Mouse (Mus musculus) right cerebral cortex, adult 18-20 months (tissue): ENCODE results near the gene Scel.

ENCODE experiments used
- DNase-seq: peaks from one replicate; pipeline ENCODE4 v3.0.0; 2022; ENCODE audit warnings: mixed read lengths

Scel gene

DNA sequence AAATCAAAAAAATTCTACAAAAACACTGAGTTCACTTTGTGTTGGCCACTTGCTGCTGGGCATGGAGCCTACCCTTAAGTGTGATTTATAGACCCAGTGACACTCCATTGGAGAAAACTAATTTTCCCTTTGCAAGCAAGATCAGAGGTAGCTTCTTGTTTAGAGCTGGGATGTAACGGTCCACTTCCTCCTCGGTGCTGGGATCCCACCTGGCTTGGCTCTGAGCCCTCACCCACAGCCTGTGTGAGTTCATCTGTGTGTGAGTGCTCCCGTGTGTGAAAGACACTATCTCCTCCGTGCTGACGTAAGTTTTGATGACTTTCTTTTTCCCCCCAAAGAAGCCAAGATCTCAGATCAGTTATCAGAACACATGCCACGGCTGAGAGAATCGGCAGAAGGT, 62.7 kb downstream of the Scel start:
- DNase-seq: no peak

DNA sequence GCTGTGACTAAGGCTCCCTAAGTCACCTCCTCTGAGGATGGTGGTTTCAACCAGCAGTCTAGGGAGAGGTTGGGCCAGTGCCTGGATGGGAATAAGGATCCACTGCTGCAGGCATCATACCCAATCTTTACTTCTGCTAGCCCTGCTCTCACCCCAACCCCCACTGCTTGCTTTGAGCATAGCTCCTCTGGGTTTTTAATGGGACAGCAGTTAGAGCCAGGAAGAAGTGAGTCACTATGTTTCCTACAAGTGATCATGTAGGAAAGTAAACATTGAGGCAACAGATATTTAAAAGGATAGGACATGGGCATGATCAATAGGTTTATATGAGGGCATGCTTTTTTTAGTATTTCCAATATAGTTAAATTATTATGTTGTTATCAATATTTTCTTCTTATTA, 63.9 kb downstream of the Scel start:
- DNase-seq: no peak

DNA sequence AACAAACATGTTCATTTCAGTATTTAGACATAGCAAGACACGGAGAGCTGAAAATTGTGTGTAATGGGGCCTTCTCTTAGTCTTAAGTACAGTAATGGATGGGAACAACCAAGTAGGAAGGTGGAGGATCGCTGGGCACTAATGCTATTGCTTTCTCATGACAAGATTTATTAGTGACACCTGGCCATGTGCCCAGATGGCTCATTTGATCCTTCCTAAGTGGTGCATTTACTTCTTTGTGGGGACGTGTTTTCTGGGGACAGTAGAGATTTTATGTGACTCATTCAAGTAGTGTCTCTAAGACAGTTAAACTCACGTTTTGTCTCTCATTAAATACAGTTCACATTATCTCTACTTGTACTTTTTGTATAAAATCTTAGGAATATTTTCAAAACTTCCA, 73.5 kb downstream of the Scel start:
- no peak for DNase-seq

DNA sequence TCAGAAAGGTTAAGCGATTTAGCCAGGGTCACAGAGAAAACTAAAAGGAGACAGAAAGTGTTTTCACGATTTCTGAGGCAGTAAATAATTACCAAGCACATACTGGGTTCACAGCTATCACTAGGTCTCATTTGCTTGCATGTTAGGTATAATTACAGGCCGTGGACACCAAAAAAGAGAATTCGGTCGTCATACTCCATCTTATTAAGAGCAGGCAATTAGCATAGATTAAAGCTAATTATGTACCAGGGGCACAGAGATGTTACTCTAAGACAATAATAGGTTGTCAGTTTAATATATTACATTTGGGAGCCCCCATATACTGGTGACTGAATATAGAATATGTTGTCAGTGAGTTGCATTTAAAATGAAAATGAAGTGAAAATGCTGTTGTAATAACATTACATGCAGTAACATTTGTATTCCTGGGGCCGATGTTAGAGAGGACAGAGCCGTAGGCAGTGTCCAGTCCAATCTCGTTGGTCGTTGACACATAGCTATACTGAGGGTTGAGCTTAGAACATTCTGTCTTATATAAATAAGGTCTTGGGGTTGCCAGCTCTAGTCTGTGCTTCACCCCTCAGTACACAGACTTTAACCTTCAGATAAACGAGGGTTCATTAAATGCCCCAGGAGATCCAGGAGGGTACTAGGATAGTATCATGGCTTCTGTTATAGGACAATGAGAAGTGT, 74.2 kb downstream of the Scel start:
- DNase-seq: no peak

DNA sequence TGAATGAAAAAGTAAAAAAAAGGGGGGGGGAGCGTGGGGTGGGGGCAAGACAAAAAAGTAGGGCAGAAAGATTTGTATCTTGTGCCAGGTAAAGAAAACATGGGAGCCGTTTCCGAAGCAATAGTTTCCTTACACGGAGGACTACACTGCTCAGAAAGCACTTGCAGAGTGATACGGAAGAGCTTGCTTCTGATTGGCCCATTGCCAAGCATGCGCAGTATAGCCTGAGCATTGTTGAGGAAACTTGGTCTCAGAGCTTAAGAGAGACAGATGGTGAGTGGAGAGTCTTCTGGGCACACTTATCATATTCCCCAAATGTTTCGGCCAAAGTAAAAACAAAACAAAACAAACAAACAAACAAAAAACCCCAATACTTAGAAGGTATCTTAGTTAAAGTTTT, 76.7 kb downstream of the Scel start:
- peak; percentile 31 for DNase-seq

DNA sequence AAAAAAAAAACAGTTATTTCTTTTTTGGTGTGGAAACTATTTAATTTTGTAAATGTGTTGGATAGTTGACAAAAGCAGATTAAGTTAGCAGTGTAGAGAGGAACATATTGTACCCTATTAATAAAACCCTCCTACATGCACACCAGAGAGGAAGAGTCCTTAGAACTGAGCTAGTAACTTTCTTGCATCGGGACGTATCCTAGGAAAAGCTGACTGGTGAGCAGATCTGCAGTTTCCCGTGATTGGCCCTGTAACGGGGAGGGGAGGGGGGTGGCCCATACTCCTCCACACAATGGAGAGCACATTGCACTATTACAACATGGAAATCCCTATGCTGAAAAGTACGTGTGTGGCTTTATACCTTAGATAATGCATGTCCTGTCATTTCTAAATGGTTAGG, 82.7 kb downstream of the Scel start:
- no peak for DNase-seq

DNA sequence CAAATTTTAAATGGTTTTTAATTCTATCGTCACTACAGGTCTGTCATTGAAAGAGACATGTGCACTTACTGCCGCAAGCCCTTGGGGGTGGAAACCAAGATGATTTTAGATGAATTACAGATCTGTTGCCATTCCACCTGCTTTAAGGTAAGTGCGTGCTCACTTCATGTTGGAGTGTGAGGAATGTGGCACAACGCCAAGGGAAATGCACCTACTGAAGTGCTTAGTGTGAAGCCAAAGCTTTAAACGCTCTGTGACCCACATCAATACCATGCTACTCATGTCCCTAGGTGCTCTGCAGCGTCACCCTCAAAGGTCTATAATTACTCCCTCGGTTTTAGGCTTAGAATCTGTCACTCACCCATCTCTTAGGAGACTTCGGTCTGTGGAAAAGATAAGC, 94.9 kb downstream of the Scel start:
- no peak for DNase-seq

DNA sequence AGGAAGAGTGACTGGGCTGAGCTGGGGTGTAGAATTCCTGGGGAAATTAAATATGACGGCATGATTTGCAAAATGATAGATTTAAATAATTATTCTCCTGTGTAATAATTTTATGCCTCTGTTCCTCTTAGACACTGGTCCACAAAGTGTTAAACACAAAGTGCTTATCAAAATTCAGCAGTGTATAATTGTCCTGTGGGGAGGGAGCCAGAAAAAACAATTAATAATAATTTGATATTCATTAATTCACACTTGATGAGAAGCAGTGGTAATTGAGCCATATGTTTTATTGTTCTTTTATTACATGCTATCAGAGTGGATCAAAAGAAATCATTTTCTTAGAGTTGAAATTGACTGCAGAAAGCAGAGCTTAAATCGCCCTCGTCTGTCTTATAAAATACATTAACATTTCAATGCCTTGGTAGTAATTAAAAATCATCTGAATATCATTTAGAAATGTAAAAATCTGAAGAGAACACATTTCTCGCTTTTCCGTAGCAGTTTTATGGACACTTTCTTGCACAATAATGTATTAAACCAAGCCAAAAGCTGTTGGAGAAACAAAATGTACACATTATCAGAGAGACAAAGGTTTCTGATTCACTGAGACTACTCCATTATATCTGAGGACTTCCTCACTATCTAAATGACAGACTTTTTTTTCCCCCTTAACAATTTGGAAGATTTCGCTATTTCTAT, 100.6 kb downstream of the Scel start:
- DNase-seq: no peak

DNA sequence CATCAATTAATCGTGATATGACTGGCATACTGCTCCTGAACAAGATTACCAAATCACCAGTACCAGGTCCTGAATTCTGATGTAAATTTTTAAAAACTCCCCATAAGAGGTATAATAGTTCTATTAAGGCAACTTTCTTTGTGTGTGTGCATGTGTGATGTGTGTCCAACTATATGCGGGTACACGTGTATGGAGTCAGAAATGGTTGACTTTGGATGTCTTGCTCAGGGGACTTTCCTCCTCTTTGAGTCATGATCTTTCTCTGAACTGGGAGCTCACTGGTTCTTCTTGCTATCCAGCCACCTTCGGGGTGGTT, 101.1 kb downstream of the Scel start:
- no peak for DNase-seq

DNA sequence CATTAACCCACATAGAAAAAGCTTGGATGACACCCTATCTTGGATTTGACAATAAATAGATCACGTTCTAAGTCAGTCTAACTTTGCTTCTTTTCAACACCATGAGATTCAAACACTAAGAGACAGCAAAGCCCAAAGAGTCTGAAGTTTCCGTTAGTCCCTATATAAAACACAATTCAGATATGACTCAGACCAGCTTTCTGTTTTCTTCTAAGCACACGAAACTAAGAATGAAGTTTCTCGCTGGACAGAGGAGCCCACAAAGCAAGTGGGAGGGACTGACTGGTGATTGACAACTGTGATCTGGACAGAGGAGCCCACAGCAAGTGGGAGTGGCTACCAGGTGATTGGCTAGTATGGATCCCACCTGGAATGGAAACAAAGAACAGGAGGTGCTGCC, 106.6 kb downstream of the Scel start:
- DNase-seq: no peak

DNA sequence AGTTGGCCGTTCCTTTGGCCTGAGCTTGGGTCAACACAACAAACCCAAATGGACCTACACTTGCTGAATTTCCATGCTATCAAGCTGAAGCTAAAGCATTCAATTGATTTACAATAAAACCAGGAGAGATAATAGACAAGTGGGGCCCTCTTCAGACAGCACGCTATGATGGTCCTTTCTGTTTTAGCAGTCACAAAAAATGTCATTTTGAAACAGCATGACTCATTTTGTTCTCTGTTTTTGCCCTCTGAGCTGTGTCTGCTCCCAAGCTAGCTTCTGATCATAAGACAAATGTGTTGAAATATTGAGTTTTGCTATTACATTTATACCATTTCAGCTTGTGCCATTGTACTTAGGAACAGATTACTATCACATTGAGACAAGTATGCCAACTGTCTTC, 108.1 kb downstream of the Scel start:
- no peak for DNase-seq

DNA sequence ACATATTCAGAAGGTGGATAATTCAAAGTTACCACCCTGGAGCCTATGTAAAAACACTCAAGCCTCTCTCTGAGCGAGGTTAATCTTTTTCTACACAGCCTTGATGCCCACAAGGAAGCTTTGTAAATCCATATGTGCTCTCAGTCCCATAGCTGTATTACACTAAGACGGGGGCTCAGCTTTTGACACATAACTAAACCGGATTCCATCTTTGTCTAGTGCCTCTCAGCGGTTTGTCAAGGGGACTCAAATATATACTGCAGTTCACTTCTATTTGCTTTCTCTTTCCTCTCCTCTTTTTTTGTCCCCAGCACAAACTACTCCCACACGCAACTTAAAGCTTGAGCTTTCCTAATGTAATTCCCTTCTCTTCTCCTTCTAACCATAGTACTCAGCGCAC, 113.0 kb downstream of the Scel start:
- DNase-seq: no peak

DNA sequence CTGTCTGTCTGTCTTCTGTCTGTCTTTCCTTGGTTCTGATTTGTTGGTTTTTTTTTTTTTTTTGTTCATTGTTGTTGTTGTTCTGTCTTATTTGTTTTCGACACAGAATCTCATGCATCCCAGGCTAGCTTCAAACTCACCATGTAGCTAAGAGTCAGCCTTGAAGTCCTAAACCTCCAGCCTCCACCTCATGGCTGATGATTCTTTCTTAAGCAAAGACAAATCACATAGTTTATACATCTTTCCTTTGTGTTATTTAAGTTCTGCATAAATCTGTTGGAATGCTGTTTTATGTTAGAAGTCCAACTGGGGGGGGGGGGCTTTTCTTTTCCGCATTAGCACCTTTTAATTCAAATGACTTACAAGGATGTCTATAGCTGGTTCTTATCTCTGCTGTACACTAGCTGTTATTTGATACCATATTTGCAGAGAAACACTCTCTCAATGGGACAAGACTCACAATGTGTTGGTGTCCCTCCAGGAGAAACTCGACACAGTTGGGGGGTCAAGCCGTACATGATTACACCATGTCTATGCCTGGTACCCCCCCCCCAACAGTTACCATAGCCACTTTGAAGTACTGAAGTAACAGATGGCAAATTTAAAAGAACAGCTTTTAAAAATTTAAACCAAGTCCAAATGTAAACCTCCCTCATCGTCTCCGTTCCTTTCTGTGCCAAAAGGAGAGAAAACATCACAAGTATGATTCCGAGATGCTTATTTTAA, 116.7 kb downstream of the Scel start:
- no peak for DNase-seq

DNA sequence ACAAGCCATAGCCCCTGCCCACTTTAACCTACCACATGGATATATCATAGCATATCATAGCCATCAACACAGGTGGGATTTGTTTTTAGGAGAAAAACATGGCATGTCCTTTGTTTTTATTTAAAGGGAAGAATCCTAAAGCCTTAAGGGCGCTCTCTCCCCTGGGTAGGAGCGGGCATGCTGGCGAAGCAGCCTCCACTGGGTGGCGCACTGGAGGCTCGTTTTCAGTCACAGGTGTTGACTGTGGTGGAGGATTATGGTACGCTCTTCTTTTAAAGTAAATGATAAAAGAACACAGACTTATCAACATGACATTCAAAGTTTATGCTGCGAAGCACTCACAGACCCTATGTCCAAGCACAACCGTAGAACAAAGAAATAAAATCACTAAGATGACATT, 117.4 kb downstream of the Scel start:
- peak; percentile 22 for DNase-seq

DNA sequence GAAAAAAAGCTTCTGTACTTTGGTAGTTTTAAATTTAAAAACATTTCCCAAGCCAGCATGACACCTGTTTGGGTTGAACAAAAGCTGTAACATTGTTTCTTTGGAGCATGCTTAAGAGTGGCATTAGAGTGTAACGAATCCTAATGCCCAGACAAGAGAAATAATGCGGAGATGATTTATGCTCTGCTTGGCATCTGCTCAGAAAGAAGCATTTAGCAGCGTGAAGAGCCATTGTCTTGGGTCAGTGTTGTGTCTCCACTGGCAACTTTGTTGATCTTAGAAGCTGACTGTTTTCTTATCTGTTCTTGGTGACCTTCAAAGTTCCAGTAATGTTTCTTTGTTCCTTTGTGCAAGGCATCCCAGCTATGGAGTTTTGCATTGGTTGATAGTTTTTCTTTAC, 130.8 kb downstream of the Scel start:
- DNase-seq: no peak

DNA sequence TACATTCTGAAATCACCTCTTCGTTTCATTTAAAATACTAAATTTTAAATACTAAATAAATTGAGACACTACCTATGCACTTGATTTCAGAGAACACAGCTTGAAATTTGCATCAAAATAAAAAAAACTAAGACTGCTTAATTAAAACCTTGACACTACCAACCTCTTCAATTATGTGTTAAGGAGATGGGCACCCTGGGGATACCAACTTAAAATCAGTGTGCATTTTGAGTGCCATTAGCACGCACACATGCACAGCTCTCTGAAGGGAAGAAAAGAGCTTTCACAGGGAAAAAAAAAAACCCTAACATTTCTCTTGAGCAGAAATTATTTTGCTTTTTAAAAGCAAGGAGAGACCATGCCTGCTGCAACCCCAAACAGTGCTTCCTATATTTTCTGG, 134.8 kb downstream of the Scel start:
- DNase-seq: no peak

DNA sequence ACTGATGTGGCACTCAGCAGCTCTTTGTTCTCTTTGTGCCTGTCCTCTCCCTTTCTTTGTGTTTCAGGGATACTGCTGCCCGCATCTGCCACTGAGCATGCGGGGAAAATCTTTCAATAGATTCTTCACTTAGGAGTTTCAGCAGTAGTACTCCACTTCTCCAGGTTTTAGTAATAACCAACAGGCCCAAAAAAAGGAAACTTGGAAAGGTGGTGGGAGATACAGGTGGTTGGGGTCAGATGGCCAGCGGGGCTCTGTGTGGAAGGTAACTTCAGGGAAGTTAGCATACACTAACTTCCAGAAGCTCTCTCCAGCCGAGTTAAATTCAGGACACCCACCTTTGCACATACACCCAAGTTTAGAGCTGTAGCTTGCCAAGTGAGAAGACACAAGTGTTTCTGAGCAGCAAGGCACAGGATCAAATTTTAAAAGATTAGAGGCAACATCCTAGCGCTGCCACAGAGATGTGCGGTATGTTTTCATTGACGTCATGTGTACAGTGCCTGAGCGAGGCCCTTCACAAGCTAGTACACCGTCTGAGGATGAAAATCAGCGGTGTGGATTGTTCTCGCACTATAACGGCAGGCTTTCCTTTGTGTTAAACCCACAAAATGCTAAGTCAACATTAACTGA, 135.6 kb downstream of the Scel start:
- peak; percentile 39 for DNase-seq

DNA sequence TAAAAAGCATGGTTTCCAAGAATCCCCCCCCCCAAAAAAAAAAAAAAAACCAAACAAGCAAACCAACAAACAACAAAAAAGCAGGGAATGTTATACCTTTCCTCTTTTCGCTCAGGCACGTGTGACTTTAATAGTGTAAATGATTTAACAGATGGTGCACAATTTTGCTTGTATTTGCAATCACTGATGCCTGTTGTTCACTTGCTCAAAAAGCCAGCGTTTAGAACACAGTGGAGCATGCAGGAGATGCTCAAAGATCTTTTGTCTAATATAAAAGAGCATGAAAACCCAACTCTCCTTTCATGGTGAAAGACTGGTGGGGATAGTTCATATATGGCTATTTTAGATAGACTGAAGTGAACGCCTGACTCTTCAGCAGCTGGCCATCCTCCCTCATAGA, 136.2 kb downstream of the Scel start:
- DNase-seq: no peak

DNA sequence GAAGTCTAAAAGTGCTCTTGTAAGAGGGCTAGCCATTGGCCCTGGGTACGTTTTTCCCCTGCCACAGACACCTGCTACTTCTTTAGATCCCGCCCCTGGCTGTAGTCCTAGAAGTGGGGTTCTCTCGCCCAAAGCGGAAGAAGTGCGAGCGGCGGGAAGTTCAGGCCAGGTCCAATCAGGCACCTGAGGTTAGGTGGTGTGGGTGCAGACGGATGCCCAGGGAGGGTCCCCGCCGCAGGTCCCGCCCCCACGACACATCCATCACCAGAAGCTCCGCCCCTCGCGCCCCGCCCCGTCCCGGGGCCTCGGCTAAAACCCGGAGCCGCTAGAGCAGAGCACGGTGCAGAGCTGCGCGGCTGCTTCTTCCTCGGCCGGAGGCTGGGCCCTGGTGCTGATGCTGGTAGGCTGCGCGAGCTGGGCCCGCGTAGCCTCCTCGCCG, 136.8 kb downstream of the Scel start, which contains the start of gene Slain1:
Gene Slain1 (plus strand): TSS at position 333 of the 439 bp plus-strand sequence.
- DNase-seq: peak; percentile 93

DNA sequence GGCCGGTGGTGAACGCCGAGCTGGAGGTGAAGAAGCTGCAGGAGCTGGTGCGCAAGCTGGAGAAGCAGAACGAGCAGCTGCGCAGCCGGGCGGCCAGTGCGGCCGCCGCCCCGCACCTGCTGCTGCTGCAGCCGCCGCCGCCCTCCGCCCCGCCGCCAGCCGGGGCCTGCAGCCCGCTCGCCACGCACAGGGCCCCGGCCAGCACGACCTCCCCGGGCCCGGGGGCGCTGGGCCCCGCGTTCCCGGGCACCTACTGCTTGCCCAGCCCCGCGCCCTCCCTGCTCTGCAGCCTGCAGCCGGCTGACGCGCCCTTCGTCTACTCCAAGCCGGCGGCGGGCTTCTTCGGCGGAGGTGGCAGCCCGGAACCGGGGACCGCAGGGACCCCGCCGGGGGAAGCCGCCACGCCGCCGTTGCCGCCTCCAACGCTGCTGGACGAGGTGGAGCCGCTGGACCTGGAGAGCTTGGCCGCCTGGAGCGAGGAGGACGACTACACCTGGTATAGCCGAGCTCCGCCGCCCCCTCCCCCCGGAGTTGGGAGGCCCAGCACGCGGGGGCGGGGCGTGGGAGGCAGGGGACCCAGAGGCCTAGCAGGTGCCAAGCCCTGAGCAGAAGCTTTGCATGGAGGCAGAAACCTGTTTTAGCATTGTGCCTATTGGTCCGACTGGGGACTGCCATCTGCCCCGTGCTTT, 137.4 kb downstream of the Scel start:
- DNase-seq: peak; percentile 64

DNA sequence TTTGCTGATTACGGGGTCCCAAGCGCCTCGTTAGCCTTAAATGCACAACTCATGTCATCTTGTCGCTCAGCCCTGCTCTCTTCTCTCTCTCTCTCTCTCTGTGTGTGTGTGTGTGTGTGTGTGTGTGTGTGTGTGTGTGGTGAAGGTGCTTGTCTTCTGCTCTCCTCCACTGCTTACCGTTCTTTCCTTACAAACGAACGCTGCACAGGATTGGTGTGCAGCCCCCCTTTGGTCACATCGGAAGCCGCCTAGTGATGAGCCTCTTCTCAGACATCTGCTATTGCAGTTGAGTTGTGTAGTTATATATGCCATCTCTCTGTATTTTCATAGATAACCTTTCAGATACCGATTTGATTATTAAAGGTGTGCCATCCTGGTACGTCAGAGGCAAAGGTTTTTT, 138.0 kb downstream of the Scel start:
- DNase-seq: peak; percentile 32

DNA sequence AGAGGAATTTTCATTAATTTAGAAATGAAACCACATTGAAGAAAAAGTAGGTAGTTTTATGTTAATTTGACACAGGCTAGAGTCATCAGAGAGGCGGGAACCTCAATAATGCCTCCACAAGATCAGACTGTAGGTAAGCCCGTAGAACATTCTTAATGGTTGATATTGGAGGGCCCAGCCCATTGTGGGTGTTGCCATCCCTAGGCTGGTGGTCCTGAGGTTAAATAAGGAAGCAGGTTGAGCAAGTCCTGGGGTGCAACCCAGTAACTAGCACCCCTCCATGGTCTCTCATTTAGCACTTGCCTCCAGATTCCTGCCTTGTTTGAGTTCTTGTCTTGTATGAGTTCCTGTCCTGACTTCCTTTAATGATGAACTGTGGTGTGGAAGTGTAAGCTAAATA, 138.4 kb downstream of the Scel start:
- no peak for DNase-seq

DNA sequence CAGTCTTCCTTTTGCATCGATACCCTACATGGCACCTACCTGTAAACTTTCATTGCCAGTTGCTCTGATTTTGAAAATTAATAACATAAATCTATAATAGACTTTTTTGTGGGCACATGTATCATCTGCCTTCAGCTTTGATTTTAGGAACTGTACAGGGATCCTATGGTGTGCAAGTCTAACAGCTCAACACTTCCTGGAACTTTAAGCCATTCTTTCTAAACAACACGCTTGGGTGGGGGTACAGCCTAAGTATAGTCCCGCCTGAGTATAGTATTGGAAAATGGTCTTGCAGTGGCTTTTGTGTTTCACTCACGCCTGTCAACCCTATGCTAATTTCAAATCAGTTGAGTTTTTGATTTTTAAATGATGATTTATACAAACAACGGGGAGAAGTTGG, 139.4 kb downstream of the Scel start:
- DNase-seq: no peak
